Mouse (Mus musculus): ENCODE measurements around the gene Suv39h2.

- no peak for TF ChIP-seq CTCF (IDR thresholded peaks at IDR 0.05; ENCODE audit: control insufficient read depth, insufficient read depth, insufficient replicate concordance, low read depth, low read length)
- TF ChIP-seq POLR2A (IDR thresholded peaks at IDR 0.05; ENCODE audit: control insufficient read depth, low read depth, low read length): no peak
Observed at GRCm38 (mm10) chr2:3422548-3422947, 52.3 kb downstream of the Suv39h2 start, which contains the start of gene Meig1.
